Mouse (Mus musculus): ENCODE data around the gene Gm45062.
"Not testable (repeated sequence)": the region's sequence is repeated elsewhere in the genome, so short reads cannot be mapped to it uniquely, and the experiment has no call there.

Gene Gm45062

DNA sequence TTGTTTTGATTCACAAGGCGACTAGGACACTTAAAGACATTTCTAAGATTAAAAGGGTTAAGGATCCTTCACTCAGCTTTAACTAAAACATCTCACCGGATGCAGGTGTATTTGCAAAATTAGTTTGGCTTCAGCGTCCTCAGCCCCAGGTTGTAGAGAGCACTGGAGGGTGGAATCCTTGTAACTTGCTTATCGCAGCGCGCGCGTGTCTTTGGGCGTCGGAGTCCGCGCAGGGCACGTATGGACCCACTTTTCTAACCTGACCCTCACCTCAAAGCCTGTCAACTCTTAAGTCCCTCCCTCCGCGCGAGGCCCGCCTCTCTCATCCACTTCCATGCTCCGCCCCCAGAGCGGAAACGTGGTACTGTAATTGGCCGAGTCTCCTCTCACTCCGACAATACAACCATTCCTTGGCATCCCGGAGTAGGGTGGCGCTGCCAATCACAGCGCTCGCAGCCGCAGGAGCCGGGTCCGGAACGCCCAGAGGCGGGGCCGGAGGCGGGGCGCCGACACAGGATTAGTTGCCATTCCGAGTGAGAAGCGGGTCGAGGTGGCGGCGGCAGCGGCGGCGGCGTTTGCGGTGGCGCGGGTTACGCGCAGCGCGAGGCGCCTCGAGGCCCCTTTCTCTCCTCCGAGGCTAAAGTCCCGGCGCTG is 249.8 kb downstream of the Gm45062 start:
- DNase-seq (ENCODE audit: low read depth, low spot score) = peak; percentile 99

DNA sequence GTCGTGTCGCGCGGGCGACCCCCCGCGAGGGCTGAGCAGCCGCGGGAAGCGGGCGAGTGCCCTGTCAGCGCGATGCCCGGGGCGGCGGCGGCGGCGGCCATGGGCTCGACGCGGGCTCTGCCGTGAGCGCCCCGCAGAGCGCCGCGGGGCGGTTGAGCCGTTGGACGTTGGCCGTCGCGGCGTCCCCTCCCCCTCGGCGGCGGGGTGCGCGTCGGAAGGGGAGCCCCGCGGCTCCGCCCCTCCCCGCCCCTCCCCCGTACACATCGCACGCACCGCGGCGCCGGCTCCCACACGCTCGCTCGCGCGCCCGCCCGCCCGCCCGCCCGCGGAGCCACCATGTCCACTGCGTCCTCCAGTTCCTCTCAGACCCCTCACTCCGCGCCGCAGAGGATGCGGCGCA is 250.3 kb downstream of the Gm45062 start, which contains the start of gene Glcci1:
Gene Glcci1, plus strand, starts transcription at position 50 of the 400 bp plus-strand sequence.
- peak; percentile 42 for DNase-seq (ENCODE audit: low read depth, low spot score)

DNA sequence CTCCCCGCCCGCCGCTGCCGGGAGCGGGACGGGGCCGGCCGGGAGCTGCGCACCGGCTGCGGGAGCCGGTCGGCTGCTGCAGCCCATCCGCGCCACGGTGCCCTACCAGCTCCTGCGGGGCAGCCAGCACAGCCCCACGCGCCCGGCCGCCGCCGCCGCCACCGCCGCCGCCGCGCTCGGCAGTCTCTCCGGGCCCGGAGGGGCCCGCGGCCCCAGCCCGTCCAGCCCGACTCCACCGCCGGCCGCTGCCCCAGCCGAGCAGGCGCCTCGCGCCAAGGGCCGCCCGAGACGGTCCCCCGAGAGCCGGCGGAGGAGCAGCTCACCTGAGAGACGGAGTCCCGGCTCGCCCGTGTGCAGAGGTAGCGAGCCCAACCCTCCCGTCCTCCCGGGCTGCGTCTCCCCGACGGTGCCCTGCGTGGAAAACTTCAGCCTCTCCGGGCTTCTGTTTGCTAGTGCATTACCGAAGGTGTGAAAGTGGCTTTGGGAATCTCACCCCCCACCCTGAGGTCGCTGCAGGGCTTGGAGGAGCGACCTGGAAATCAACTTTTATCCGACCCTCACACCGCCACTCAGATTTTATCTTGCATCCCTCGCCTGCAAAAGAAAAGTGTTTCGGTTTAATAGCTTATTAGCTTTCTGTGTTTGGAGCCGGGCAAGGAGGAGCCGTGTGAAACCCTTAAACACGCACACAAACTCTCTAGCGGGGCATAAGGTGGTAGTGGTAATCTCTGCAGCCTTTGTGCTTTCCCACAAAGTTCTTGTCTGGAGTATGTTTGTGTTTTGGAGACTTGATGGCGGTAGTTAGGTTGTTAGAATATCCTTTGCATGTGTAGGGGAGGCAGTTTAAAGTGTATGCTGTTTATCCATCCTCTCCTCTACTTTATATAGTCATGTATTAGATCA is 251.0 kb downstream of the Gm45062 start:
- DNase-seq (ENCODE audit: low read depth, low spot score) = peak; percentile 44

DNA sequence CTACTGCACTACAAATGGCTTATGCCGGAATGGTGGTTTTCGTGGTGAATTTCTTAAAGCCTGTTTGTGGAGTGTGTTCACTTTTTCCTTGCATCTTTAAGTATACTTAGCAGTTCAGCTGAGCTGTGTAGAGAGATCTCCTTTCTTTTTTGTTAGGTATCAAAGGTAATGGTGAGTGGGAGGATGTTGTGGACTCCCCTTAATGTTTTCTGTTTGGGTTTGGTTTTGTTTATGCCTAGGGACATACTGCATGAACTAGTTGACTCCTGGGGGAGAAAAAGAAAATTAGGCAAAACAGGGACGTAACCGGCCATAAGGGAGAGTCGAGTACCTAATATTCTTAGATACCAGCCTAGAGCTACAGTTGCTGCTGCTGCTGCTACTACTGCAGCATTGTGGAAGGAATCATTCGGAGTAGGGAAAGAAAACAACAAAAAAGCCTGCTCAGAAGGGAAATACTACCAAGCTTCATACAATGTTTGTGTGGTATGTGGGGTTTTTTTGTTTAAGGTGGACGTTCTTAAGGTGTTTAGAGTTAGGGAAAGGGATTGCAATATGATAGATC is 251.7 kb downstream of the Gm45062 start:
- no peak for DNase-seq (ENCODE audit: low read depth, low spot score)

DNA sequence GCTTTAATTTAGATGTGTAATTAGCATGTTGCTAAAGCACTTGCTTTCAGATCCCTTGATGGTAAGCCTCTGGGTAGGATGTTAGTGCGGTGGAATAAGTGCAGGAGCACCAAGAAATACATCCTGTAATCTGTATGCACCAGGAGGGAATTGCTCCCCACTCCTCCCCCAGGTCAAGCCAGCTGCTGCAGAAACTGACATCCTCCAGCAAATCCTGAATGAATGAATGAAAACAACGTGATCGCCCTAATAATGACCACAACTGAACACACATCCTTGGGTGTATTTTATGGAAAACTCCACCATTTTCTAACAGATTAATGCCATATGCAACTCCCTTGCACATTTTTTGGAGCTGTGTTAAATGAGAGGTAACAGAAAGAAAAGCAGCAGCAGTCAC is 252.2 kb downstream of the Gm45062 start:
- DNase-seq (ENCODE audit: low read depth, low spot score) = no peak

GRCm38 (mm10) chr6:8512416-8512815 is 253.2 kb downstream of the Gm45062 start:
- DNase-seq (ENCODE audit: low read depth, low spot score) = no peak

DNA sequence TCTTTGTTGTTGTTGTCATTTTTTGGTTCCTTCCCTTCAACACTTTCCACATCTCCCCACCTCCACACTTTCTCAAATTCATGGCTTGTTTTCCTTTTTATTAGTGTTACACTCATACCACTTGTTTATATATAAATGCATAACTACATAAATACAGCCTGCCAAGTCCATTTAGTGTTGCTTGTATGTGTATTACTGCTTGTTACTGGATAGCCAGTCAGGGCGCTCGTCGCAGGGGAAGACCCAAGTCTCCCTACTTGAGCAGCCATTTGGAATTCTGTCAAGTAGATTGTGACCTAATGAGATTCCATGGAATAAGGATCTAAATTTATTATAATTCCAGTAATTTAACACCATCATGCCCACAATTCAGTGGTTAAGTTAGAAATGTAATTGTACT is 260.4 kb downstream of the Gm45062 start:
- no peak for DNase-seq (ENCODE audit: low read depth, low spot score)

DNA sequence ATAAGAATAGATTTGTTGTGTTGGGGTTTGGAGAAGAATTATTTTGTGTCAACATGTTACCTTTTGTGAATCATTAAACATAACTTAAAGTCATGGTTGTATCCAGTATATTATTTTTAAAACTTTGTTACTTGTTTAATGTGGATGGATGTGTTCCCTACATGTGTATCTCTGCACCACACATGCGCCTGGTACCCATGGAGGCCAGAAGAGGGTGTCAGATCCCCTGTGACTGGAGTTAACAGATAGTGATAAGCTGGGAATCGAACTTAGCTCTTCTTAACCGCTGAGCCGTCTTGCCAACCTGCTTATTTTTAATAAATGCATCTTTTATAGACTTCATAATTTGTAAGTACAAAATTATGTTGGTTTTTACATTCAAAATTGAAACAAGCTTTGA is 262.0 kb downstream of the Gm45062 start:
- no peak for DNase-seq (ENCODE audit: low read depth, low spot score)

- no peak for DNase-seq (ENCODE audit: low read depth, low spot score)
Measured at GRCm38 (mm10) chr6:8524717-8525116, 265.5 kb downstream of the Gm45062 start.

DNA sequence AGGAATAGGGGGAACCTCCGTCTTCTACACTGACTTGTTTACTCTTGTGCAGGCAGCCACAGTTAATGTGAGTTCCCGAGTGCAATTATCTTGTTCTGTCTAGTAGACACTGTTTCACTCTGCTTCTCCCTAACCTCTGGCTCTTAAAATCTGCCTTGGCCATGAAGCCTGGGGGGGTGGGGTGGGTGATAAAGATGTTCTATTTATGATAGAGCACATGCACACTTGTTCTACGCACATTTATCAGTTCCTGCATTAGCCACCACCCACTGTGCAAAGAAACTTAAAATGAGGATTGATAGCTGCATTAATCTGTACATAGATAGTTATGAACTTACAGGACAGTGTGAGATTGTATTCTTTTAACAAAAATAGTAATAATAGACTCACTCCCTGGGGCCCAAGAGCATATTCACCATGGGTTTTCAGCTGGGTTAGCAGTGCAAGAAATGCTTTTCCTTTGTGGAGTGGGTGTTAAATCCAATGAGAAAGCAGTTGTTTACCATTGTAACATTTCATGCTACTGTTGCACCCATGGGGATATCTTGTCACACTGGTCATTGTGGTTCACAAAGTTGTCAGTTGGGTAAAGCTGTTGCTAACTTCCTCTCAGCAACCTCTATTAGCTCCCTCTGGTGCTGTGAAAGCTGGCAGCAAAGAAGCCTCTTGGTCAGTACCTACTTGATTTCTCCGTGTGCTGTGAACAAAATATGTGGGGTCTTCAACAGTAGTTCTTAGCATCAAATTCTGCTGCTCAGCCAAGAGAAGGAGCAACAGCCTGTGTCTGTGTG is 272.0 kb downstream of the Gm45062 start:
- DNase-seq (ENCODE audit: low read depth, low spot score) = no peak

DNA sequence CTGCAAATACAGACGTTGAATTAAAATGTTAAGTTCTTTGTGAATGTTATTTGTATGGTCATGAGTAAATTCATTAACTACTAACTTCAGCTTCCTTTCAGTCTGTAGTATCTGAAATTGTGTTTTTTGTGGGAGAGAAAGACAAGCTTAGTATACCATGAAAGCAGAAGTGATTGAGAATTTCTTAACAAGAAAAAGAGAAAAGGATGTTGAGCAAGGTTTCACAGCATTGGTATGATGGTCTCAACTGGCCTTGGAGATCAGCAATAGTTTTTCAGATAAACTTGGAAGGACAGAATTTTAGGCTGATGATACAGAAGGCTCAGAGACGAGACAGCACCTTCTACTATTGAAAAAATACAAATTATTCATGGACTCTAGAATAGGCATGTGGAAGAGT is 277.7 kb downstream of the Gm45062 start:
- DNase-seq (ENCODE audit: low read depth, low spot score) = no peak

DNA sequence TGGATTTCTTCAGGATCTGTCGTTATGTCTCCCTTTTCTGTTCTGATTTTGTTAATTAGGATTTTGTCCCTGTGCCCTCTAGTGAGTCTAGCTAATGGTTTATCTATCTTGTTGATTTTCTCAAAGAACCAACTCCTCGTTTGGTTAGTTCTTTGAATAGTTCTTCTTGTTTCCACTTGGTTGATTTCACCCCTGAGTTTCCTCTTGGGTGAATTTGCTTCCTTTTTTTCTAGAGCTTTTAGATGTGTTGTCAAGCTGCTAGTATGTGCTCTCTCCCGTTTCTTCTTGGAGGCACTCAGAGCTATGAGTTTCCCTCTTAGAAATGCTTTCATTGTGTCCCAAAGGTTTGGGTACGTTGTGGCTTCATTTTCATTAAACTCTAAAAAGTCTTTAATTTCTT is 282.3 kb downstream of the Gm45062 start:
- DNase-seq (ENCODE audit: low read depth, low spot score) = not testable (repeated sequence)

DNA sequence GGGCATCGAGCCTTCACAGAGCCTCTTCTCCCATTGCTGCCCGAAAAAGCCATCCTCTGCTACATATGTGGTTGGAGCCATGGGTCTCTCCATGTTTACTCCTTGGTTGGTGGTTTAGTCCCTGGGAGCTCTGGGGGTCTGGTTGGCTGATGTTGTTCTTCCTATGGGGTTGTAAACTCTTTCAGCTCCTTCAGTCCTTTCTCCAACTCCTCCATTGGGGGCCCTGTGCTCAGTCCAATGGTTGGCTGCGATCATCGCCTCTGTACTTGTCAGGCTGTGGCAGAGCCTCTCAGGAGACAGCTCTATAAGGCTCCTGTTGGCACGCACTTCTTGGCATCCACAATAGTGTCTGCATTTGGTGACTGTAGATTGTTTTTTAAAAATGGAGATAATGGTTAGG is 285.6 kb downstream of the Gm45062 start:
- DNase-seq (ENCODE audit: low read depth, low spot score) = no peak

DNA sequence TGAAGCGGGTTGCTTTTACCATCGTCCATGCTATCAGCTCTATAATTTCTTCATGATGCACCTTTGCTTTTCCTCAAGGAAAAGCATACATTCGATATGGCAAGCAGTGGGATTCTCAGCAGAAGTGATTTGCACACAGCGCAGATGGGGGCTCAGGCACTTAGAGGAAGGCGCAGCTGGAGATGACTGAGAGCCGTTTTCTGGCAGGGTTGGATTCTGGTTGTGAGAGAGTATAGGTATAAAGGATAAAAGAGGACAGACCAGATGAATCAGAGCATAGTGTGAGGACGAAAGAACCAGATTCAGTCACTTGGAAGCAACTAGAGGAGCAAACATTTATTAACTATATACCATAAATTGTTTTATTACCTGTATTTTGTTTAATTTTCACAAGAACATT is 286.5 kb downstream of the Gm45062 start:
- DNase-seq (ENCODE audit: low read depth, low spot score) = no peak

GRCm38 (mm10) chr6:8551155-8551554 is 291.9 kb downstream of the Gm45062 start:
- no peak for DNase-seq (ENCODE audit: low read depth, low spot score)

GRCm38 (mm10) chr6:8556849-8557571 is 297.8 kb downstream of the Gm45062 start:
- DNase-seq (ENCODE audit: low read depth, low spot score) = no peak

- no peak for DNase-seq (ENCODE audit: low read depth, low spot score)
Measured at GRCm38 (mm10) chr6:8560682-8561081, 301.4 kb downstream of the Gm45062 start.

DNA sequence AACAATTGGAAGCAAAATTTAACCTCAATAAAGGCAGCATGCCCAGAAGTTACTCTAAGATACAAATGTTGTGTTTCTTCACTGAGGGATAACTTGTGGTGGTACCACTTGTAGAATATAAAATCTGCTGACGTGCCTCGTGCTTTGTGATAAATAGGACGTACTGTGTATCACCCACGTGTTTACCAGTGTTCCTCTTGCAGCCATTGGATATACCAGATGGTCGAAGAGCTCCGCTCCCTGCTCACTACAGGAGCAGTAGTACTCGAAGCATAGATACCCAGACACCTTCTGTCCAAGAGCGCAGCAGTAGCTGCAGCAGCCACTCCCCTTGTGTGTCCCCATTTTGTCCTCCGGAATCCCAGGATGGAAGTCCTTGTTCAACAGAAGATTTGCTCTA is 323.1 kb downstream of the Gm45062 start:
- DNase-seq (ENCODE audit: low read depth, low spot score) = no peak

DNA sequence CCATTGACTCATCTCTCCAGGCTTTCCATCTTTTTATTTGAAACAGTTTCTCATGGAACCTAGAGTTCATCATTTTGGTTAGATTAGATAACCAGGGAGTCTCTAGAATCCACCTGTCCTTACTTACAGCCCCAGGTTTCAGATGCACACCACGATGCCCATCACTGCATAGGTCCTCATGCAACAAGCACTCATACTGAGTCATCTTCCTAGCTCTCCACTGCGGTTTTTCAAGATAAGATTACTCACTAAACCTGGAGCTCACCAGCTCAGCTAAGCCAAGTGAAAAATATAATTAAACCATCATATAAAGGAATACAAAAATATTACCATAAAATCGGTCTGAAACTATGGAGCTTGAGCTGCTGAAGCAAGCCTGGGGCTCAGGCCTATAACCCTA is 324.6 kb downstream of the Gm45062 start:
- no peak for DNase-seq (ENCODE audit: low read depth, low spot score)

- no peak for DNase-seq (ENCODE audit: low read depth, low spot score)
Measured at GRCm38 (mm10) chr6:8591665-8592064, 332.4 kb downstream of the Gm45062 start.

- no peak for DNase-seq (ENCODE audit: low read depth, low spot score)
Measured at GRCm38 (mm10) chr6:8617369-8617768, 358.1 kb downstream of the Gm45062 start.

Data from R1 (cell line).